Mouse (Mus musculus) cerebellum, adult 9-11 months (tissue): Measurements from ENCODE around the gene Ssbp4.

ENCODE experiments used
- DNase-seq: peaks from one replicate; pipeline ENCODE4 v3.0.0; 2022

The Ssbp4 gene

GRCm38 (mm10) chr8:70585258-70585652 lies 23.4 kb downstream of the Ssbp4 start:
- peak; percentile 65 for DNase-seq

- DNase-seq = peak; percentile 52
Observed at GRCm38 (mm10) chr8:70584606-70585257, 23.9 kb downstream of the Ssbp4 start.

DNA sequence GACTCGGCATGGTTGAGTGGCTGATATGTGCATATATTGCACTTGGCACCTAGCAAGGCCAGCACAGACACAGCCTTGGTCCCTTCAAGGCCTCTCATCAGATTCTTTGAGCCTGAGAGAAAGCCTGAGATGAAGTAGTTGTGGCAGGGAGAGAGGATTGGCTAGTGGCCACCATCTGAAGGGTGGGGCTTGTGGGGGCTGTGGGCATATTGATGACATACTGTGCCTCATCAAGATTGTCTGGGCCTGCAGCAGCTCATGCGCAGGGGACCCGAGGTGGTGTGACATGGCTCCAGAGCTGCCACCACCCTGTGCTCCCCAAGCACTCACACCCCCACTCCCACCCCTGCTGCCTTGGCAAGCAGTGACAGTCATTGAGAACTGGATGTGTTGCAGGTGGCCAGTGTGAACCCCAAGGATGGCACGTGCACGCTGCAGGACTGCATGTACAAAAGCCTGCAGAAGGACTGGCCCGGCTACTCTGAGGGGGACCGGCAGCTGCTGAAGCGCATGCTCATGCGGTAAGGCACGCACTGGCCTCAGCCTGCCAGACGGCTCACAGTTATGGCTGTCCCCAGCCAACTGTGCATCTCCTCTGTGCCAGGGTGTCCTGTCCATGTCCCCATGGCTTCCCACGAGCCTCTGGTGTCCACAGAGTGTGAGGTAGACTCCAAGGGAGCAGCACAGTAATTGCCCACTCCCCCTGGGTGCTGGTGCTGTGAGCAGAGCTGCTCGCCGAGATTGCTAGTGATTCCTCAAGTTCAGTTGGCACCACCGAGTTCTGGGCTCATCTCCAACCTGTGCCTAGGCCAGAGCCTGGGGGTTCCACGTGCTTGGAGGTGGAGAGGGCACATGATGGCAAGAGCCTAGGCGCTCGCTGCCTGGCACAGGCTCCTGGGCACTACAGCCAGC lies 24.9 kb downstream of the Ssbp4 start:
- peak; percentile 87 for DNase-seq

- peak; percentile 38 for DNase-seq
Observed at GRCm38 (mm10) chr8:70577207-70577606, 31.5 kb downstream of the Ssbp4 start.

DNA sequence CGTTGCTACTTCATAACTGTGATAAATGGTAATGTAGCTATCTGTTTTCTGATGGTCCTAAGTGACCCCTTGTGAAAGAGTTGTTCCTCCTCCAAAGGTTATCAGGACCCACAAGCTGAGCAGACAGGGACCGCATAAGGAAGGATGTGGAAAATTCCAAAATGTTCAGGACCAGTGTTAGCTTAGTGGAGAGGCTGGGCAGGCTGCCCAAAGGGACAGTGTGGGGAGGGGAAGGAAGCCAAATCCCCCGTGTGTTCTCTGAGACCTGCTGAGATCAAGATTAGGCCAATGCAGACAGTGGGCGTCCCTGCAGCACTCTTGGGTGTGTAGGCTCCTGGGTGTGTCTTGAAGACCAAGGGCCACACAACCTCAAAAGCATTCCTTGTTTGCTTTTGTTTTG lies 33.8 kb downstream of the Ssbp4 start:
- DNase-seq = peak; percentile 80

DNA sequence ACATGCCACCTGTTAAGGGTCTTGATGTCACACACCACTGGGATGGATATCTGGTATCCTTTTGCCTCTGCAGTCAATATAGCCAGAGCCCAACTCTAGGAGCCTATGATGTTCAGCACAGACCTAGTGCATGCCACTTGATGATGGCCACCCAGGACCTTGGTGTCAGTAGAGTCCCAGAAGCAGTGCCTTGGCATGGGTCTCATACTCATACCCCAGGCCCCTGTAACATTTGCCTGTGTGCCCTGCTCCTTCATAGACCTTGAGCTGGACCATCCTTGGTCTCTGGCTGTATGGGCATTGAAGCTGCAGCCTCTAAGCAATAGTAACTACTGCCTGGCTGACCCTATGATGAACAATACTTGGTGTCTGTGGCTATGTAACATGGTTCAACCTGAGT lies 34.4 kb downstream of the Ssbp4 start:
- DNase-seq = peak; percentile 13

GRCm38 (mm10) chr8:70570990-70571389 lies 37.7 kb downstream of the Ssbp4 start:
- peak; percentile 80 for DNase-seq

GRCm38 (mm10) chr8:70570360-70570759 lies 38.3 kb downstream of the Ssbp4 start:
- DNase-seq = peak; percentile 32

DNA sequence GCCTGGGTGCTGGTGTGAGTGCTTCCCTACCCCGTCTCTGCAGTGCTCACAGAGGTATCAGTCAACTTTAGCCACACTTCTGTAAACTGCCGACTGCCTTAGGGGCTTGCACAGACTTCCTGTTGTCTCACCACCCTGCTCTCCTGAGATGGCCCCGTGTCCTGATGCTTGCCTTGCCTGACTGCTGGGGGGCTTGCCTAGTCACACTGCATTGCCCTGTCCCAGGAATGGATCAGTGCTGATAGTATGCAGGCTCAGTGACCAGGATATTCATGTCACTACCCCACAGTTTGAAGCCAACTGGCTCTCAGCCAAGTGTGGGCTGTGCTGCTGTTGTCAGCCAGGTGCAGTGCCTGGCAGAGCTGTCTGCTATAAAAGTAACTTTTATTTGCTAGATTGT lies 43.1 kb downstream of the Ssbp4 start:
- peak; percentile 25 for DNase-seq

DNA sequence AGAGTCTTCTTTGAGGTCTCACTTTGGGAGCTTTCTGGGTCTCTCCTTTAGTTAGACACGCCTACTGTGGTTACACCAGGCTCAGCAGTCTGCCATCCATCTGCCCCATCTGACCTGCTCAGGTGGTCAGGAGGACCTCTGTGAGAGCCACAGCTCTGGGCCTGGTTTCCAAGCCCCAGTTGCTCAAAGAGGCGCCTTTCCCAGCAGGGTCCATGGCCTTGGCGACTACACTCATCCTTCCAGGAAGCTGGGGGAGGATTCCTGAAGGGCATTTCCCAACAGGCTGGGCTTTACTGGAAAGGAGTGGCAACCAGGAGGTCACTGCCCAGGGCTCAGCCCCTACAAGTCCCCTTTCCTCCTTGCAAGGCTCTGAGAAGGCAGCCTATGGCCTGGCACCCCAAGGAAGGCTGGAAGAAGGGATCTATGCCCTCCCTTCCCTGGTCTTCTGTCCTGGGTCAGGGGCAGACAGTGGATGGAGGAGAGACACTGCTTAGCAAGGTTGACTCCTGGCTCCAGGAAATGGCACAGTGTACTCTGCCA lies 43.9 kb downstream of the Ssbp4 start:
- no peak for DNase-seq

- no peak for DNase-seq
Observed at GRCm38 (mm10) chr8:70563763-70564387, 44.8 kb downstream of the Ssbp4 start.

DNA sequence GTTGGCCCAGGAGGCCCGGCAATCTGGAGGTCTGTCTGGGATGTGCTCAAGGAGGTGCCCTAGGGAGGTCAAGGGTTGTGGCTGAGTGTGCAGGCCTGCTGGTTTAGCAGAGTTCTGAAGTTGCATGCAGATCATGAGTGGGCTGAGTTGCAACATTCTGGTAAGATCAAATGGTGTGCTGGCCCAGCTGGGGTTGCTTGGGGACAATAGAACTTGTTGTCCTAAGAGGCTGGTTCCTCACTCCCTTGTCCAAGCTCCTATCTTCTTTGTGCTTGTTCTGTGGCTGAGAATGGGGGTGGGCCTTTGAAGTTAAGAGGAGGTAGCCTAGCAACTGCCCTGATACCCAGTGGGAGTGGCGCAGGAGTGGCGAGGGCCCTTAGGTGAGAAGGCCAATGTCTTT lies 45.9 kb downstream of the Ssbp4 start:
- DNase-seq = no peak

DNA sequence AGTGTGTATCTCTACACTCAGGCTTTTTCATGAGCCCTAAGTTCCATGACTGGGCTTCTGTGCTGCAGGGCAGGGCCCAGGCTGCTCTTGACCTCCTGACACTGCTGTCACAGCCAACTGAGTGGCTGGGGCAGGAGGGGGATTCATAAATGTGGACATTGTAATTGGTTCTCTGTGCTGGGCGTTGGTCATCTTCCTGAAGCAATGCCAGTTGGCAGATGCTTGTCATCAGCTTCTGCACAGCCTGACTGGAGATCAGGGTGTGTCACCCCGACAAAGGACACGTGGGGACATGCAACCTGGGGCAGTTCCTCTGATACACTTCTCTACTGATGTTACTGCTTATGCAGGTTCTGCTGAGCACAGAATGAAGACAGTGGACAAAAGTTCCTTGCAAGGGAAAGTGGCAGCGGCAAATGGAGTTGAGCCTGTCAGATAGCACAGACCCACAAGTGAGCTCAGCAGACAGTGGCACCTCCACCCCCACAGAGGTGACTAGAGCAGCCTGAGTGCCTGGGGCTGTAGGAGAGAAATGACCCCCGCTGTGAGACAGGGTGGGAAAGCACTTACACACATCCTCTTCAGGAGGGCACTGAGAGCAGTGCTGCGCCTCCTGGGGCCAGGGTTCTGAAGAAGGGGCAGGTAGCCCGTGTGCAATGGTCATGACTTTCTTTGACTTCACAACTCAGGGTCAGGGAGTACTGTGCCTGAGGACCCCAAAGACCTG lies 46.7 kb downstream of the Ssbp4 start:
- no peak for DNase-seq

DNA sequence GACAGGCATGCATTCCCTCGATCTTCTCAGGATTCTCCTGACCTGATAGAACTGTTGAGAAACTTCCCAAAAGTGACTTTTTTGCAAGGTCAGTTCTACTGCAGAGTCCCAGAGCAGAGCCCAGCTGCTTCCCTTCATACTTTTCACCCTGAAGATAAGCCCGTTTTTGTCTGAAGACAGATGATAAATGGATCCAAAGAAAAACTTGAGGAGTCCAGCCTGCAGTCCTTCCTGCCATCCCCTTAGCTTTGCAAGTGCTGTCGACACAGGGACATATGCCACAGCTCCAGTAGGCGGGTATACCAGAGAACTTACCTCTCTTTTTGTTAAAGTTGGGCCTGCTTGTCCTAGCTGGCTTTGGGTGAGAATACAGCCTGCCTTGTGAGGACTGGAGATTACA lies 47.3 kb downstream of the Ssbp4 start:
- no peak for DNase-seq

DNA sequence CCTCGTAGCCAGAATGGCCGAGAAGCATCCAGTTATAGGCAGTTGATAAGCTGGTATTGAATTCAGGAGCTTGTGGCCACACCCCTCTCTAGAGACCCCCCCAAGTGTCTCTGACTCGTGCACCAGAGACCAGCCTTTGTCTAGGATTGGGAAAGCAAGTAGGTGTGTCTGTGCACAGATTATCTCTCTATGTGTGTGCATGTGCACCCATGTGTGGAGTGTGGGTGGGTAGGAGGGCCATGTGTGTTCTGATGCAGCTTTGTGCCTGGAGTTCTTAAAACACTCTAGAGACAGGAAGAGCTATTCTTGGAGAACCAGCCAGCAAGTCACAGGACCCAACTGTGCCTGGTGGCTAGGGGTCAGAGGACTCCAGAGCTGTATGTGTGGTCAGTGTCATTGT lies 48.1 kb downstream of the Ssbp4 start:
- no peak for DNase-seq

DNA sequence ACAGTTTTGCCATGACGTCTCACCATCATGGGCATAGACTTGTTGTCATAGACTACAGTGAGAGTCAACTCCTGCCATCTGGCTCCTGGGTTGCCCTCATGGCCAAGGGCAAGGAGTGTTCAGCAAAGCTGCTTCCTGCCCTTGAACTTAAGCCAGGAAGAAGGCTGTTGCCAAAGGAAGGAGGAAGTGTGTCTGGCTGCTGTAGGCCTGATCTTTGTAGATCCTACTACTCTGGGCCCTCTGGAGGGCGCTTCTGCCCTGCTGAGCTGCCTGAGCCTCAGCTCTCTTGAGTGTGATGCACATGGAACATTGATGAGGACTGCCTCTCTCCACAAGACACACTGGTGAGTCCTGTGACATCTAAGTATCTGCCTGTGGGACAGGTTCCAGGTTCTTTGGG lies 48.6 kb downstream of the Ssbp4 start:
- peak; percentile 69 for DNase-seq

- no peak for DNase-seq
Observed at GRCm38 (mm10) chr8:70558983-70559382, 49.7 kb downstream of the Ssbp4 start.

DNA sequence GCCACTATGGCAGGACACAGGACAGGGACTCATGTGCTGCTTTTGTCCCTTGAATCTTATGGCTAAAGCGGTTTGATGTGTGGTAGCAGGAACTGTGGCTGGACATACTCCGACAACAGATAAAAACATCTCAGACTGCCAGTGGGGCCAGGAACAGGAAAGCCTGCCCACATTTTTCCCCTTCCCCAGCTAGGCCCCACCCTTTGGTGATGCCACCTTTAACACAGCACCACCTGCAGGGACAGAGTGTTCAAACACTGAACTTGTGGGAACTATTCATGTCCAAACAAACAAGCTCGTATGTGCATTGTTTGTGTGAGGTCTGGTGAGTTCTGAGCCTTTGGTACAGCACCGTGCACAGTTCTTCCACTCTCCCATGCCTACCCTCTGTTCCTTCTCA lies 50.3 kb downstream of the Ssbp4 start:
- no peak for DNase-seq

DNA sequence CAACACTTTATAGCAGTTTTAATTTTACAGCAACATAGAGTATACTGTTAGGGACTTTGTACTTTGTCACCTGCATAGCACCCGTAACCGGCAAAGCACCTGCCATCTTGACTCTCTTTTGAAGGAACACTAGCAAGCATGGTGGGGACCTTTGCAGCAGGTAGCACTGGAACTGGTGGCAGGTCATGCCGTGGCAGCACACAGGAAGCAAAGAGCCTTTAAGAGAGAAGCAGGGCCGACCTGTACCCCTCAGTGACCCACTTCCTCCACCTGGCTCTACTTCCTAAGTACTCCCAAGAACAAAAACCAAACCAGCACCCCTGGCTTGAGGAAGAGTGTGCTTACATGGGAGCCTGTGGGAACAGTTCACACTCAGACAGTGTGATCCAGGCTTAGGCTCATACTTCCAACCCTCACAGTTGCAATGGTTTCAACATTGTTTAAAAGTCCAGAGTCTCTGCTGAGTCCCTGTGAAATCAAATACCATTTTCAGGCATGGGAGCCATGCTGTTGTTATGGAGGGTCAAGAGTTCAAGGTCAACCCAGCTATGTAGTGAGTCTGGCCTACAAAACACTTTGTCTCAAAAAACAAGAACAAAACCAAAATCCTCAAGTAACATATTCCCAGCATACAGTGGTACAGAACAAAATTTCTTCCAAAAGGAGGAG lies 53.5 kb downstream of the Ssbp4 start:
- no peak for DNase-seq

GRCm38 (mm10) chr8:70553740-70554139 lies 54.9 kb downstream of the Ssbp4 start:
- peak; percentile 87 for DNase-seq

- DNase-seq = no peak
Observed at GRCm38 (mm10) chr8:70552836-70553235, 55.8 kb downstream of the Ssbp4 start.

GRCm38 (mm10) chr8:70551558-70552161 lies 57.0 kb downstream of the Ssbp4 start:
- no peak for DNase-seq
